ENCODE assay signal across 24 mouse cellular contexts in genomic region chr19:46920571-46920970, GRCm38 (mm10).
DNase-seq lines count a peak whose midpoint lies in the region; ATAC-seq and TF ChIP-seq lines count a peak whose summit lies in the region.
"Had no signal": no experiment of that assay in that cellular context is flagged by ENCODE, and none has a peak within 500 bp of the region (broad histone marks: within the 10 kb centered on the region; RNA-seq: fewer than 3 reads in every experiment).

No protein-coding gene starts in this region.

- DNase-seq in heart, adult 11 months = no peak
- DNase-seq in liver = no peak
- no peak for DNase-seq in layer of hippocampus, postnatal 36 days
- DNase-seq: adrenal gland, adult 2 months; adrenal gland, postnatal 14 days; cerebellum, adult 11-12 months; cerebellum, adult 8-10 months; cerebellum, postnatal 10 days; cerebellum, postnatal 36 days; embryo, embryonic 11 days; gastrocnemius, postnatal 25 days; heart, postnatal 14 days; heart, postnatal 4 days had no signal

- no peak for ATAC-seq in heart, embryonic 14.5 days (ENCODE audit: insufficient number of reproducible peaks, insufficient read depth, low FRiP score, low read depth)
- no peak for ATAC-seq in liver, embryonic 12.5 days
- ATAC-seq: CD4-positive, CD25-positive, alpha-beta regulatory T cell, adult 4 months; forebrain, embryonic 15.5 days; intestine, postnatal 0 days had no signal

- H3K27ac ChIP-seq in heart, embryonic 14.5 days (replicated peaks in 1 of 2; ENCODE audit: control insufficient read depth in 1 of 2, insufficient read depth in 1 of 2, low read depth in 2 of 2, low read length in 2 of 2) = peak overlapping the region; percentile 19 to 52; a peak in 2 of 4 replicates
- H3K27ac ChIP-seq in liver, embryonic 12.5 days = peak overlapping the region; percentile 45; the same call in 1 of the 2 replicates
- peak overlapping the region; percentile 68; the same call in 1 of the 2 replicates for H3K27ac ChIP-seq in olfactory bulb, adult 2 months (ENCODE audit: insufficient read depth, low read depth, low read length)
- H3K27ac ChIP-seq: embryonic facial prominence, embryonic 10.5 days; embryonic facial prominence, embryonic 13.5 days; forebrain, embryonic 12.5 days; forebrain, embryonic 15.5 days; hindbrain, embryonic 15.5 days had no signal

- no peak overlapping the region for H3K4me2 ChIP-seq in heart, embryonic 14.5 days (ENCODE audit: low read length)
- H3K4me2 ChIP-seq in liver, embryonic 12.5 days = no peak overlapping the region
- H3K4me2 ChIP-seq: embryonic facial prominence, embryonic 13.5 days; forebrain, embryonic 12.5 days; forebrain, embryonic 15.5 days; hindbrain, embryonic 15.5 days had no signal

- H3K36me3 ChIP-seq in heart, embryonic 14.5 days (ENCODE audit: control insufficient read depth, insufficient read depth, low read length) = 0 out of 2 replicates have a peak, but pooled peaks cover 7% of the 10 kb centered on the region
- peaks cover 33% of the 10 kb centered on the region for H3K36me3 ChIP-seq in liver, embryonic 12.5 days
- H3K36me3 ChIP-seq: forebrain, embryonic 15.5 days; hindbrain, embryonic 15.5 days had no signal

- no peaks in the 10 kb centered on the region for H3K9me3 ChIP-seq in heart, embryonic 14.5 days (ENCODE audit: control insufficient read depth, low read length)
- no peaks in the 10 kb centered on the region for H3K9me3 ChIP-seq in liver, embryonic 12.5 days (replicated peaks)
- H3K9me3 ChIP-seq: embryonic facial prominence, embryonic 10.5 days; embryonic facial prominence, embryonic 13.5 days; forebrain, embryonic 12.5 days; forebrain, embryonic 15.5 days; hindbrain, embryonic 15.5 days had no signal

- H3K27me3 ChIP-seq in heart, embryonic 14.5 days (ENCODE audit: control insufficient read depth, insufficient read depth, low read length) = no peaks in the 10 kb centered on the region
- H3K27me3 ChIP-seq in liver, embryonic 12.5 days (replicated peaks) = no peaks in the 10 kb centered on the region
- H3K27me3 ChIP-seq: embryonic facial prominence, embryonic 13.5 days; forebrain, embryonic 12.5 days; forebrain, embryonic 15.5 days; hindbrain, embryonic 15.5 days had no signal

- H3K4me3 ChIP-seq in heart, embryonic 14.5 days (ENCODE audit: control insufficient read depth in 1 of 2, insufficient read depth in 1 of 2, low read depth in 1 of 2, low read length in 2 of 2) = no peak overlapping the region
- H3K4me3 ChIP-seq in liver, embryonic 12.5 days = no peak overlapping the region
- no peak overlapping the region for H3K4me3 ChIP-seq in olfactory bulb, adult 2 months (ENCODE audit: insufficient read depth, low read depth, low read length)
- H3K4me3 ChIP-seq: embryonic facial prominence, embryonic 10.5 days; embryonic facial prominence, embryonic 13.5 days; erythroblast, embryonic 14.5 days; forebrain, embryonic 12.5 days; forebrain, embryonic 15.5 days; hindbrain, embryonic 15.5 days had no signal

- TF ChIP-seq CTCF in olfactory bulb, adult 2 months (IDR thresholded peaks at IDR 0.05; ENCODE audit: insufficient read depth, low read depth, low read length) = no peak

- no peak overlapping the region for H3K9ac ChIP-seq in heart, embryonic 14.5 days (ENCODE audit: low read length)
- H3K9ac ChIP-seq in liver, embryonic 12.5 days = no peak overlapping the region
- H3K9ac ChIP-seq: embryonic facial prominence, embryonic 13.5 days; forebrain, embryonic 12.5 days; forebrain, embryonic 15.5 days; hindbrain, embryonic 15.5 days had no signal

- H3K4me1 ChIP-seq in heart, embryonic 14.5 days (ENCODE audit: control insufficient read depth in 2 of 2, insufficient read depth in 2 of 2, low read length in 2 of 2) = peaks cover 2 to 6% of the 10 kb centered on the region in 2 experiments; a peak in 2 of 4 replicates
- H3K4me1 ChIP-seq in liver, embryonic 12.5 days = peaks cover 25% of the 10 kb centered on the region
- peaks cover 6% of the 10 kb centered on the region for H3K4me1 ChIP-seq in olfactory bulb, adult 2 months (ENCODE audit: control insufficient read depth, insufficient read depth, low read length)
- H3K4me1 ChIP-seq: forebrain, embryonic 12.5 days; forebrain, embryonic 15.5 days; hindbrain, embryonic 15.5 days had no signal

- WGBS in heart, embryonic 14.5 days = 44% methylated on average over 6 of the region's 6 CpGs
- WGBS in liver, embryonic 12.5 days (ENCODE audit: insufficient replicate concordance) = 73% methylated on average over 6 of the region's 6 CpGs
- WGBS in olfactory bulb, adult 2 months = 52% methylated on average over 6 of the region's 6 CpGs

- TF ChIP-seq POLR2A in olfactory bulb, adult 2 months (IDR thresholded peaks at IDR 0.05; ENCODE audit: insufficient read depth, low read depth, low read length) = no peak
